Mouse (Mus musculus) hindbrain, postnatal 0 days (tissue): ENCODE measurements around the gene Tbx1. TPM values are rescaled to one million over a fixed set of nuclear protein-coding genes. Genes with fewer than 3 reads are reported as not detected.

Source experiments
- ATAC-seq: fragments of 200-750 bp; cut with Nextera tagmentation; 2 replicates; pipeline ENCODE4 v1.8.0; 2017; ENCODE audit warnings: mild to moderate bottlenecking, moderate TSS enrichment, moderate library complexity
- DNase-seq: peaks from one replicate; pipeline ENCODE4 v3.0.0-alpha.2; 2015; ENCODE audit warnings: low spot score
- H3K27ac ChIP-seq: fragments of 300-500 bp; sonication (generic); 2 replicates; pipeline ENCODE4 v1.5.1; 2014; ENCODE audit warnings: mild to moderate bottlenecking
- H3K27me3 ChIP-seq: fragments of 300-500 bp; sonication (generic); 2 replicates; pipeline ENCODE4 v1.6.1; 2014; ENCODE audit warnings: low read length, mixed read lengths; ENCODE audit not compliant: insufficient read depth
- H3K36me3 ChIP-seq: fragments of 300-500 bp; sonication (generic); 2 replicates; pipeline ENCODE4 v1.6.1; 2014; ENCODE audit warnings: low read length, mixed read lengths; ENCODE audit not compliant: insufficient read depth
- H3K4me1 ChIP-seq: fragments of 300-500 bp; sonication (generic); 2 replicates; pipeline ENCODE4 v1.6.1; 2014; ENCODE audit warnings: antibody characterized with exemption, low read length, mixed read lengths; ENCODE audit not compliant: insufficient read depth
- H3K4me2 ChIP-seq: fragments of 300-500 bp; sonication (generic); 2 replicates; pipeline ENCODE4 v1.6.1; 2014; ENCODE audit warnings: low read depth, mild to moderate bottlenecking, low read length, moderate library complexity, mixed read lengths
- H3K4me3 ChIP-seq: fragments of 300-500 bp; sonication (generic); 2 replicates; pipeline ENCODE4 v1.5.1; 2014; ENCODE audit warnings: low read length
- H3K9ac ChIP-seq: fragments of 300-500 bp; sonication (generic); replicated peaks from 2 replicates; pipeline ENCODE4 v1.6.1; 2014; ENCODE audit warnings: mild to moderate bottlenecking, low read length, moderate library complexity, mixed read lengths
- H3K9me3 ChIP-seq: fragments of 300-500 bp; sonication (generic); 2 replicates; pipeline ENCODE4 v1.6.1; 2016; ENCODE audit warnings: low read length, mixed read lengths
- CTCF ChIP-seq: IDR thresholded peaks from 2 replicates; pipeline ENCODE4 v1.5.1; 2016; ENCODE audit warnings: antibody characterized with exemption, control low read depth, low read depth
- WGBS: fragments of 180-500 bp; shearing (Covaris S2); extraction: QIAGEN DNeasy Blood & Tissue Kit; methylation state at CpG from one replicate; pipeline ENCODE4 v1.1.7; 2014; 5-methylcytosine and 5-hydroxymethylcytosine counted together
- polyA plus RNA-seq: library from polyadenylated mRNA; unstranded; fragments of >200 nt; fragmentation: Nextera tagmentation; extraction: Ambion mirVana; gene quantifications from 2 replicates; pipeline ENCODE4 v1.2.1, GENCODE M21; 2015
- total RNA-seq: library from RNA; depleted of rRNA; stranded (reverse); fragments of >200 nt; gene quantifications from 2 replicates; pipeline ENCODE4 v1.2.3, GENCODE M21; 2014

Gene Tbx1
- total and polyA plus RNA-seq, 2 experiments from 2014 or later, result 0.37 to 0.51 TPM

DNA sequence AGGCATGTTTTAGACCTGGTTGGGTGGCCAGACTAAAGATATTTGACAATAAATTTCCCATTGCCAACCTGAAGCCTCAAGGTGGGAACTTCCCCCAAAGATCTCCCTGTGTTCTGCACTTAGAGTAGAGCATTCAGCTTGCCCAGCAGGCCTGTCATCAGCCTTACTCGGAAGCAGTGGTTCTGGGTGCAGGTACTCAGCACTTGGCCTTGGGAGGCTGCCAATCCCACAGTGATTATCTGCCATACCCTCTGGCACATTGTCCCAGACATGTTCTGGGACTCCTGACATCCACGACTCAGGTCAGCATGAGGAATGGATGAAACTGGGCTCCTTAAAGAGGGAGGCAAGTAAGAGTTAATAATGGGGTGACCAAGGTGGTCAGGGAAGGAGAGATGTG, 26.0 kb downstream of the Tbx1 start:
- H3K36me3 ChIP-seq, result no peaks in the 10 kb centered on the region
- TF ChIP-seq CTCF, result no peak
- ATAC-seq (no peak), DNase-seq (no peak)
- H3K4me1 ChIP-seq, result no peaks in the 10 kb centered on the region
- no peak overlapping the region for H3K4me2 ChIP-seq
- no peak overlapping the region for H3K4me3 ChIP-seq
- H3K27ac ChIP-seq, result no peak overlapping the region
- 70% methylated on average over 2 of the region's 2 CpGs for WGBS
- H3K9me3 ChIP-seq, result no peaks in the 10 kb centered on the region
- no peak overlapping the region for H3K9ac ChIP-seq
- H3K27me3 ChIP-seq, result no peaks in the 10 kb centered on the region

DNA sequence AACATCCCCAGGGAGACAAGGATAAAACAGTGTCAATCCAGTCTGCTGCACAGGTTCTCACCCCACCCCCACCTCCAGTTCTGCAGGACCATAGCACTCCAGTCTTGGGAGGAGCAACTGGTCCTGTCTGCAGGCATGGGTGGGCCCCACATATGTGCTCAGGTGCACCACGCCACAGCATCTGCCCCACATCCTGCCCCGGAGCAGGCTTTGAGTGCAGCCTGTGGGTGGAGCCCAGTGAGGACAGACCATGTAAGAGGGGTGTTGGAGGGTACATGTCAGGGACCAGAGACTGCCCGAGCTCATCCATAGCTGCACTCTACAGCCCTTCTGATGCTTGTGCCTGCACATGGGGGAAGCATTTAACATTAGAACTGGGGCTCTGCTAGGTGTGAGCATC, 34.0 kb downstream of the Tbx1 start:
- ATAC-seq (no peak), DNase-seq (no peak)
- Histone ChIP-seq H3K27ac (no peak overlapping the region), H3K4me3 (no peak overlapping the region), H3K9ac (no peak overlapping the region), H3K4me1 (no peaks in the 10 kb centered on the region), H3K9me3 (no peaks in the 10 kb centered on the region), H3K36me3 (no peaks in the 10 kb centered on the region), H3K4me2 (no peak overlapping the region), H3K27me3 (no peaks in the 10 kb centered on the region)
- 83% methylated on average over 3 of the region's 3 CpGs for WGBS
- no peak for TF ChIP-seq CTCF

DNA sequence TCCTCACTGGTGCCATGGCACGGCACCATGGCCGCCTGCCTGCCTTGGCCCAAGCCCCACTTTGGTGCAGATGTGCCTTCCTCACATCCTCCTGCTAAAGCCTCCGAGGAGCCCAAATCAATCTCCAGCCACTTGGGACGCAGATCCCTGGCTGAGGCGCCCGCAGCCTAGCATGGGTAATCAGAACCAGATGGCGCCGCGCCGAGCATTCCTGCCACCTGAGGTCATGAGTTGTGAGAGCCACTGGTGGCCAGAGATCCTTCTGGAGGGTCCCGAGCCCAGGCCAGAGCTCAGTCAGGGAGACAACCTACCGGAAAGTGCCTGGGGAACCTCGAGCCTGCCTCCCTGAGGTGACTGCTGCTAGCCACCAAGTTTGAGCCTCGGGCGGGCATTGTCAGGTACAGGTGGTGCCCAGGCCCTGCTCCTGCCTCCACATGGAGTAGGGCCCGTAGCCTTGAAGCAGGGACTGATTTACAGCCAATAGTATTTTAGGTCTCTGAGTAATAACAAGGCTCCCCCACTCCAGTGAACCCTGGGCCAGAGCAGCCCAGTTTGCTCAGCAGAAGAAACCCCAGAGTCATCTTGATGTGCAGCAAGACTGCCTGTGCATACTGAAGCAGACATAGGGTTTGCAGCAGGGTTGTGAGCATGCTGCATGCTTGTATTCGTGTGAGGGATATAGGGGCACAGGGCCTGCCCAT, 35.1 kb downstream of the Tbx1 start:
- TF ChIP-seq CTCF, result no peak
- Histone ChIP-seq H3K9ac (no peak overlapping the region), H3K4me1 (no peaks in the 10 kb centered on the region), H3K4me2 (no peak overlapping the region), H3K9me3 (no peaks in the 10 kb centered on the region), H3K27me3 (no peaks in the 10 kb centered on the region), H3K36me3 (no peaks in the 10 kb centered on the region), H3K4me3 (no peak overlapping the region), H3K27ac (no peak overlapping the region)
- ATAC-seq (no peak), DNase-seq (no peak)
- WGBS, result 73% methylated on average over 17 of the region's 17 CpGs

DNA sequence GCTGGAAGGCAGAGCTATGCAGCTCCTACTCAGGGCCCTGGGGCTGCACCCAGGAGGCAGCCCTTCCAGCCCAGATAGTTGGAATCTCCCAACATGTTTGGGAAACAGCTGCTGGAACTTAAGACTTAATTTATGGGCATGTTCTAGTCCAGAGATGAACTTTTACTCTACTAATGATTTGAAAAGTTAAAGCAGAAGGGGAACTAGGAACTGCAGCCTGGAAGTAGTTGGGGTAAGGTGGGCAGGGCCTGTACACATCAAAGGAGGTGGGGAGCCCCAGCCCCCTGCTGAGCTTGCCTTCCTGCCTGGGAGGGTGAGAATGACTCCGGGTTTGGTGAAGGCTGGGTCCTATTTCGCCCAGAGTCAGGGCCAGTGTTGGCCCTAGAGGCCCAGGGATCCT, 35.8 kb downstream of the Tbx1 start:
- Histone ChIP-seq H3K9me3 (no peaks in the 10 kb centered on the region), H3K9ac (no peak overlapping the region), H3K4me1 (no peaks in the 10 kb centered on the region), H3K27me3 (no peaks in the 10 kb centered on the region), H3K27ac (no peak overlapping the region), H3K4me2 (no peak overlapping the region), H3K4me3 (no peak overlapping the region), H3K36me3 (no peaks in the 10 kb centered on the region)
- TF ChIP-seq CTCF, result no peak
- 75% methylated on average over 2 of the region's 2 CpGs for WGBS
- ATAC-seq, result no peak
- no peak for DNase-seq

DNA sequence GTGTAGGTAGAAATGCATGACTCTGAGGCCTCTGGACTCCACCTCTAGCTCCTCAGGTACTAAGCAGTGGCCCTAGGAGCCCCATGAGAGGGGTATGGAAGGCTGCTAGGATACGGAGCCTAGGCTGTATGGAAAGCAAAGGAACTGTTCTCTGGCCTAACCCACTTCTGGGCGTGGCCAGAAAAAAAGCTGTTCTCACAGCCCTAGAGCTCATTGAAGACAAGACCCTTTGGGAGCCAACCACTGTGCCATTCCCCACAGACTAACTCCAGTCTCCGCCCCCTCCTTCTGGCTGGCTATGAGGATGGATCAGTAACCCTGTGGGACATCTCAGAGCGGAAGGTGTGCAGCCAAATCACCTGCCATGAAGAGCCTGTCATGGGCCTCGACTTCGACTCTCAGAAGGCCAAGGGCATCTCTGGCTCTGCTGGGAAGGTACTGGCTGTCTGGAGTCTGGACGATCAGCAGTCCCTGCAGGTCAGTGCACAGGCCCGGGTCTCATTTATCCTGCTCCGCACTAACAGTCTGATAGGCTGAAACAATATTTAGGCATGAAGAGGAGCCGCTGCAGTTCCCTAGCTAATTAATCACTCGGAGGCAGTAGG, 38.3 kb downstream of the Tbx1 start:
- no peaks in the 10 kb centered on the region for H3K27me3 ChIP-seq
- ATAC-seq (no peak), DNase-seq (no peak)
- no peak overlapping the region for H3K4me2 ChIP-seq
- no peak overlapping the region for H3K27ac ChIP-seq
- H3K9ac ChIP-seq, result no peak overlapping the region
- no peaks in the 10 kb centered on the region for H3K9me3 ChIP-seq
- H3K4me1 ChIP-seq, result no peaks in the 10 kb centered on the region
- no peaks in the 10 kb centered on the region for H3K36me3 ChIP-seq
- no peak overlapping the region for H3K4me3 ChIP-seq
- TF ChIP-seq CTCF, result no peak
- 59% methylated on average over 11 of the region's 11 CpGs for WGBS

DNA sequence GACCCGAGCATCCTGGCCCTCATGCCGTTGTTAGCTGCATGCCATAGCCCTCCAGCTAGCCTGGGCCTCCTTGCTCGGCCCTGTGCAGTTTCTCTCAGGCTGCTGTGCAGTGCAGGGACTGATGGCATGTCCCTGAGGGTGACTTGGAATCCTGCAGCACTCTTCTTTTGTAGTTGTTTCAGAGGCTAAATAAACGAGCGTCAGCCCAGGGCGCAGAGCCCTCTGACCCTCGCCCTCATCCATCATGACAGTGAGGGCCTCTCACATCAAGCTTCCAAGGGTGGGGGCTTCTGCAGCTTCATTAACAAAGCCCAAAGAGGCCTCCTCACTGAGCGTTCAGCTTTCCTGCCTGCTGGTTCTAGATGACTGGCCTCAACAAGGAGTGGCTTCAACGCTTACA, 38.9 kb downstream of the Tbx1 start:
- no peak overlapping the region for H3K4me2 ChIP-seq
- no peak for TF ChIP-seq CTCF

DNA sequence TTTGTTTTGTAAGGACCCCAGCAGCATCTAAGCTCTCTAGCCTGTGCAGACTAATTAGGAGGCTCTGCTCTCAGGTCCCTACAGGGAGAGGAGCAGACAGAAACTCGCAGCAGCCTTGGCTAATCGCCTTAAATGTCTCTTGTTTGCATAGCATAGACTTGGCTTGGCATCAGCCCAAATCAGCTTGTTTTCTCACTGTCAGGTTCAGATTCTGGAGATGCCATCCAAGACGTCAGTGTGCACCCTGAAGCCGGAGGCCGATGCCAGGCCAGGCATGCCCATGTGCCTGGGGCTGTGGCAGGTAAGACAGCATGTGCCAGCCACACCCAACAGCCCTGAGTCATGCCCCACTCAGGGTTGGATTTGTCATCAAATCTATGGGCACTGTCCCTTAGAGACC, 42.6 kb downstream of the Tbx1 start:
- H3K36me3 ChIP-seq, result no peaks in the 10 kb centered on the region
- H3K4me3 ChIP-seq, result no peak overlapping the region
- H3K27ac ChIP-seq, result no peak overlapping the region
- no peaks in the 10 kb centered on the region for H3K27me3 ChIP-seq
- 34% methylated on average over 5 of the region's 5 CpGs for WGBS
- ATAC-seq, result no peak
- DNase-seq, result peak; percentile 47
- no peak overlapping the region for H3K4me2 ChIP-seq
- H3K4me1 ChIP-seq, result 0 out of 2 replicates have a peak, but pooled peaks cover 7% of the 10 kb centered on the region
- no peaks in the 10 kb centered on the region for H3K9me3 ChIP-seq
- no peak for TF ChIP-seq CTCF
- no peak overlapping the region for H3K9ac ChIP-seq

More for the DNA sequence above, 38.9 kb downstream of the Tbx1 start:
- no peaks in the 10 kb centered on the region for H3K36me3 ChIP-seq
- no peak overlapping the region for H3K27ac ChIP-seq
- no peak for ATAC-seq
- H3K27me3 ChIP-seq, result no peaks in the 10 kb centered on the region
- H3K4me3 ChIP-seq, result no peak overlapping the region
- H3K4me1 ChIP-seq, result no peaks in the 10 kb centered on the region
- DNase-seq, result no peak
- WGBS, result 30% methylated on average over 9 of the region's 9 CpGs
- no peak overlapping the region for H3K9ac ChIP-seq
- H3K9me3 ChIP-seq, result no peaks in the 10 kb centered on the region
